Mouse (Mus musculus) CH12.LX (cell line): ENCODE measurements around the gene Eif1. TPM values are rescaled to one million over a fixed set of nuclear protein-coding genes. Genes with fewer than 3 reads are reported as not detected.

Source experiments
- DNase-seq: peaks from one replicate; pipeline ENCODE4 v3.0.0-alpha.2; 2013; ENCODE audit errors: extremely low read depth
- H3K27ac ChIP-seq: 2 replicates; pipeline ENCODE4 v1.5.1; 2012; ENCODE audit warnings: low read depth, mild to moderate bottlenecking, control low read depth, moderate library complexity; ENCODE audit not compliant: insufficient read depth
- H3K27me3 ChIP-seq: replicated peaks from 2 replicates; pipeline ENCODE3; 2012; ENCODE audit warnings: inconsistent platforms
- H3K36me3 ChIP-seq, 2 experiments: replicated peaks in 1 of 2; 2 replicates each; pipeline versions ENCODE3 to v1.6.1; 2012; ENCODE audit warnings: inconsistent platforms in 1 of 2, low read length in 1 of 2, mild to moderate bottlenecking in 1 of 2, mixed read lengths in 1 of 2, moderate library complexity in 1 of 2; ENCODE audit not compliant: control insufficient read depth in 1 of 2, insufficient read depth in 1 of 2
- H3K4me1 ChIP-seq, 2 experiments: 2 replicates each; pipeline ENCODE4 v1.6.1; 2012; ENCODE audit warnings: inconsistent platforms in 1 of 2, moderate library complexity in 1 of 2; ENCODE audit not compliant: insufficient read depth in 2 of 2, control insufficient read depth in 1 of 2
- H3K4me2 ChIP-seq: 2 replicates; pipeline ENCODE4 v1.6.1; 2012; ENCODE audit warnings: low read depth, mild to moderate bottlenecking, control low read depth; ENCODE audit not compliant: poor library complexity, insufficient read depth, severe bottlenecking
- H3K4me3 ChIP-seq, 3 experiments: fragments of 150-350 bp in 1 of 3; sonication (generic) in 1 of 3; replicated peaks in 1 of 3; 2 replicates each; pipeline versions ENCODE3 to v1.5.1; 2011 to 2012; ENCODE audit warnings: low read depth in 2 of 3, low read length in 2 of 3, mild to moderate bottlenecking in 2 of 3, moderate library complexity in 2 of 3, control low read depth in 1 of 3, improper control_type of control experiment in 1 of 3, inconsistent platforms in 1 of 3, mixed read lengths in 1 of 3; ENCODE audit not compliant: poor library complexity in 1 of 3
- H3K79me2 ChIP-seq: replicated peaks from 2 replicates; pipeline ENCODE4 v1.6.1; 2012; ENCODE audit warnings: mild to moderate bottlenecking, moderate library complexity; ENCODE audit not compliant: control insufficient read depth, poor library complexity, insufficient read depth, severe bottlenecking; ENCODE audit errors: extremely low read depth
- H3K9ac ChIP-seq: 2 replicates; pipeline ENCODE4 v1.6.1; 2012; ENCODE audit warnings: low read depth, mild to moderate bottlenecking, control low read depth, moderate library complexity; ENCODE audit not compliant: insufficient read depth
- H3K9me3 ChIP-seq: replicated peaks from 2 replicates; pipeline ENCODE3; 2012; ENCODE audit warnings: low read length, inconsistent platforms, mixed read lengths
- CHD1 ChIP-seq: IDR thresholded peaks from 2 replicates; pipeline ENCODE4 v1.6.1; 2012; ENCODE audit warnings: low read depth, low read length, improper control_type of control experiment, inconsistent platforms
- CHD2 ChIP-seq: IDR thresholded peaks from 2 replicates; pipeline ENCODE4 v1.6.1; 2011; ENCODE audit warnings: low read length, improper control_type of control experiment
- GABPA ChIP-seq: IDR thresholded peaks from 2 replicates; pipeline ENCODE4 v1.6.1; 2012; ENCODE audit warnings: low read depth, low read length, improper control_type of control experiment, inconsistent platforms; ENCODE audit not compliant: insufficient replicate concordance
- HCFC1 ChIP-seq: IDR thresholded peaks from 2 replicates; pipeline ENCODE4 v1.6.1; 2012; ENCODE audit warnings: low read depth, mild to moderate bottlenecking, inconsistent platforms, low read length, improper control_type of control experiment
- JUN ChIP-seq: IDR thresholded peaks from 2 replicates; pipeline ENCODE4 v1.6.1; 2011; ENCODE audit warnings: low read depth, mild to moderate bottlenecking, low read length, improper control_type of control experiment, moderate library complexity; ENCODE audit not compliant: insufficient read depth
- MAX ChIP-seq: IDR thresholded peaks from 2 replicates; pipeline ENCODE4 v1.6.1; 2011; ENCODE audit warnings: low read length, improper control_type of control experiment
- MAZ ChIP-seq: IDR thresholded peaks from 2 replicates; pipeline ENCODE4 v1.6.1; 2012; ENCODE audit warnings: low read depth, mild to moderate bottlenecking, inconsistent platforms, low read length, improper control_type of control experiment, moderate library complexity
- MEF2A ChIP-seq: IDR thresholded peaks from 2 replicates; pipeline ENCODE4 v1.6.1; 2014; ENCODE audit warnings: low read depth, mild to moderate bottlenecking, inconsistent platforms, low read length, improper control_type of control experiment, borderline replicate concordance
- MXI1 ChIP-seq: IDR thresholded peaks from 2 replicates; pipeline ENCODE4 v1.6.1; 2011; ENCODE audit warnings: mild to moderate bottlenecking, low read depth, low read length, improper control_type of control experiment
- POLR2A ChIP-seq: IDR thresholded peaks from 2 replicates; pipeline ENCODE4 v1.6.1; 2011; ENCODE audit warnings: low read depth, mild to moderate bottlenecking, improper control_type of control experiment, low read length
- RAD21 ChIP-seq: IDR thresholded peaks from 2 replicates; pipeline ENCODE4 v1.6.1; 2011; ENCODE audit warnings: low read depth, mild to moderate bottlenecking, low read length, improper control_type of control experiment, moderate library complexity
- RCOR1 ChIP-seq: conservative IDR thresholded peaks from 2 replicates; pipeline ENCODE4 v1.6.1; 2012; ENCODE audit warnings: low read depth, mild to moderate bottlenecking, inconsistent platforms, low read length, improper control_type of control experiment
- TCF12 ChIP-seq: IDR thresholded peaks from 2 replicates; pipeline ENCODE4 v1.6.1; 2014; ENCODE audit warnings: low read depth, mild to moderate bottlenecking, inconsistent platforms, low read length, improper control_type of control experiment
- UBTF ChIP-seq: IDR thresholded peaks from 2 replicates; pipeline ENCODE4 v1.6.1; 2012; ENCODE audit warnings: low read depth, mild to moderate bottlenecking, inconsistent platforms, low read length, improper control_type of control experiment, moderate library complexity
- ZMIZ1 ChIP-seq: IDR thresholded peaks from 2 replicates; pipeline ENCODE4 v1.6.1; 2012; ENCODE audit warnings: low read depth, mild to moderate bottlenecking, inconsistent platforms, low read length, improper control_type of control experiment
- dilution Hi-C: fragments of 300-500 bp; cut with MboI; formaldehyde crosslinking; loops from 2 replicates; pipeline ENCODE4 v1.14.3; 2020; ENCODE audit warnings: low sequenced_read_pairs; ENCODE audit not compliant: extremely low pct_unique_long_range_greater_than_20kb, extremely low pct_ligation_motif_present
- in situ Hi-C: fragments of 300-500 bp; cut with MboI; formaldehyde crosslinking; loops from 3 replicates; pipeline ENCODE4 v1.14.3; 2019; ENCODE audit warnings: low sequenced_read_pairs, low pct_ligation_motif_present, low pct_unique_long_range_greater_than_20kb, mixed read lengths
- polyA plus RNA-seq: library from polyadenylated mRNA; unstranded; fragments of >175 nt; gene quantifications from 2 replicates; pipeline ENCODE4 v1.2.1, GENCODE M21; 2012; ENCODE audit warnings: low read depth; ENCODE audit not compliant: insufficient read length
- total RNA-seq, 2 experiments: library from RNA; depleted of rRNA; stranded (reverse); fragments of 300-350 nt in 1 of 2; fragments of >200 nt in 1 of 2; gene quantifications; 2 replicates each; pipeline ENCODE4 v1.2.3; 2012 to 2014

Eif1 gene
- total and polyA plus RNA-seq, 3 experiments, result 249 to 989 (median 406) TPM

DNA sequence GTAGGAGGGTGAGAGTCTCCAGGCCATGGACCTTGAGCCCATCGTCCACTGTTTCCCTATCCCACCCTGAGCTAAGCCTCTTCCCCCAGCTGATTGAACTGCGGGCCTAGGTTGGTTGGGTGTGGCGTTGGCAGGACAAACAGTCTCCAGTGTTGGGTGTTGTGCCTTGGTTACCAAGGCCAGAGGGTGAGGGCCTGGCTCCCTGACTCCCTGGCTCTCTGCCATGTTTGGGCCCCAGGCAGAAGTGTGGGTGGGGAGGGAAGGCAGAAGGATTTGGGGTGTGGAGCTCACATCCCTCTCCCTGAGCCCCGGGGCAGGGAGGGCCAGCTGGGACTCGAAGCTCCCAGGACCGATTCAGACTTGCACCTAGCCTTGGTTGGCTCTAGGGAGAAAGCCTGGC, 30.7 kb upstream of the Eif1 start:
- TF ChIP-seq RCOR1, result no peak
- TF ChIP-seq MAZ, result no peak
- TF ChIP-seq MEF2A, result no peak
- no peak for TF ChIP-seq MAX
- no peak for TF ChIP-seq HCFC1
- TF ChIP-seq CHD1, result no peak
- TF ChIP-seq JUN, result no peak
- no peak for TF ChIP-seq MXI1
- no peak for TF ChIP-seq GABPA
- no peak for TF ChIP-seq TCF12
- TF ChIP-seq CHD2, result no peak
- TF ChIP-seq UBTF, result no peak
- Histone ChIP-seq H3K27me3 (peaks cover 97% of the 10 kb centered on the region), H3K9me3 (no peaks in the 10 kb centered on the region), H3K4me3 (no peak overlapping the region), H3K4me2 (no peak overlapping the region), H3K4me1 (peaks cover 7 to 16% of the 10 kb centered on the region in 2 experiments; a peak in 3 of 4 replicates), H3K36me3 (no peaks in the 10 kb centered on the region), H3K79me2 (no peaks in the 10 kb centered on the region), H3K27ac (no peak overlapping the region), H3K9ac (no peak overlapping the region)
- DNase-seq, result no peak
- in situ Hi-C loops (loop anchor here (5.0 to 25.0 kb wide), 3 partner anchors 87 to 902 kb away; partner anchors contain the start of genes Gm14180 and Krt10), dilution Hi-C loops (no loop called here)

DNA sequence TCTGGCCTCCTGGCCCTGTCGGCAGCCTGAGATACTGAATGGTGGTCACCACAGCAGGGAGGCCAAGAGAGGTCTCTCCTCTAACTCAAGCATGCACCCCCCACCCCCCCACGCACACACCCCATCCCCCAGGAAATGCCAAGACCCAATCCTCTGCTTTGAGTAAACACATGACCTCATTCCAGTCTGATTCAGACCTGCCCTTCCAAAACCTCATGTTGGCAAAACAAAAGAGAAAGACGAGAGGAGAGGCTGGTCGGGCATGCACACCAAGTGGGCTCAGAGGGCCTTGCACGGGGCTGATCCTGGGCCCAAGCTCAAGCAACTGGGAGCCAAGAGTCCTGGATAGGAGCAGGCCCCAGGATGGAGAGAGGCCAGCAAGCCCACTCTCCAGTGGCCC, 29.4 kb upstream of the Eif1 start:
- no peak for DNase-seq
- Histone ChIP-seq H3K27ac (no peak overlapping the region), H3K9me3 (no peaks in the 10 kb centered on the region), H3K4me3 (no peak overlapping the region), H3K36me3 (no peaks in the 10 kb centered on the region), H3K79me2 (no peaks in the 10 kb centered on the region), H3K9ac (no peak overlapping the region), H3K27me3 (peaks cover 96% of the 10 kb centered on the region), H3K4me2 (no peak overlapping the region), H3K4me1 (peaks cover 7 to 16% of the 10 kb centered on the region in 2 experiments; a peak in 3 of 4 replicates)
- TF ChIP-seq RAD21 (no peak), ZMIZ1 (no peak), POLR2A (no peak)
- in situ Hi-C loops, result loop anchor here (10.0 to 25.0 kb wide), 3 partner anchors 553 to 903 kb away; partner anchors contain the start of genes Gm14180 and Krt10
- dilution Hi-C loops, result no loop called here
